Mouse (Mus musculus) lung, postnatal 0 days (tissue): Measurements from ENCODE around the gene Clstn2.

ENCODE experiments used
- CTCF ChIP-seq: IDR thresholded peaks from 2 replicates; pipeline ENCODE4 v1.5.1; 2016; ENCODE audit warnings: antibody characterized with exemption, mild to moderate bottlenecking
- EP300 ChIP-seq: IDR thresholded peaks from 2 replicates; pipeline ENCODE4 v1.6.1; 2016; ENCODE audit warnings: antibody characterized with exemption, mild to moderate bottlenecking, control low read depth

DNA sequence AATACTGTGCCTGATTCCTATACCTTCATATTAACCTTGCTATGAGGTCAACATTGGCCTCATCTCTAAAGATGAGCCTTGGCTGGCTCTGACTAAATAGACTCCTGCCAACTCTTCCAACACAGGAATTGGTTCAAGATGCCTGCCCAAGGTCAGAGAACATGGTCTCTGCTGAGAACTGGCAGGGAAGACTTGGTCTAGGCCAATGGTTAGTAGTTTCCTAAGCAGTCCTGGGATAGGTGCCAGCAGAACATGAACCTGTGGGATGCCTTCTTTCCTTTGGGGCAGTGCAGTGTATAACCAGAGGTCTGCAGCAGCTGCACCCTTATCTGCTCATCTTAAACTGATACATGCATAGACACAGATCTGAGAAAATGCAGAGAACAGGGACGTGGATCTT lies 505.7 kb downstream of the Clstn2 start:
- TF ChIP-seq CTCF (no peak), EP300 (no peak)
